Mouse (Mus musculus) spleen, postnatal 4 days (tissue): ENCODE data around the gene Rom1.
A peak's percentile ranks its signal among the peaks of the same experiment; 100 is the strongest.
"Not testable (repeated sequence)": the region's sequence is repeated elsewhere in the genome, so short reads cannot be mapped to it uniquely, and the experiment has no call there.

Experiments
- DNase-seq, 2 experiments: peaks; one replicate each; pipeline ENCODE4 v3.0.0; 2022; ENCODE audit warnings: low spot score in 2 of 2

Rom1 gene

DNA sequence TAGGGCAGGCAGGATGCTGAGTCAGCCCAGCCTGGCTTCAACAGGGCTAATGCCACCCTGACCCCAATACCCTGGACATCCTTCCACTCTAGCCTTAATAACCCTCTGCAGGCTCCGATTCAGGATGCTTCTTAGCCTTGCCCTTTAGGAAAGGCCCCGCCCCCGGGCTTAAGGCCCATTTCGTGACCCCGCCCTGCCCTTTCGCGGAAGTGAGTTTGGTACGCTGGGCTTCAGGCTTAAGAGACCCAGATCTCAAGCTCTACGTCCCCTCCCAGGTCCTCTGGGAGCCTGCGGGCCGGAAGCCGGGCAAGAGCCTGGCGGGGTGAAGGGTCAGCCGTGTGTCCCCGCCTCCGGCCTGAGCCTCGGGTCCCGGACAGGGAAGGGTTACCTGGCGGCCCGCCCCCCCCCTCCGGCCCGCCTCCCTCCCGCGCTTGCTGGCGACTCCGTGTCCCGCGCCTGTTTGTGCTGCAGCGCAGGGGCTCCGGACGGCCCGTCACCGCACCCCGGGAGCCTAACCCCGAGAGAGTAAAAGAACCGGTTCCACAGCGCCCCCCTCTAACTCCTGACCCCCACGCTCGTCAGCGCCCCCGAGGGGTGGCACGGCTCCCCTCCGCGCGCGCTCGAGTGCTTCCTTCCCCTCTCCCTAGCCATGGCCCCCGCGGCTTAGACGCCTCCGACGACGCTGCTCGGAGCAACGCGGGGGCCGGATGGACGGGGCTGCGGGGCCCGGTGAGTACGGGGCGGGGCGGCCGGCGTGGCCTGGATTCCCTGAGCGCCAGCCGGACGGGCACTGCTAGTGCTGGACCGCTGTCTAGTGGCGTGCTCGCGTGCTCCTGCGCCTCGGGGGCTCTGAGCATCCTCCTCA, at the start of gene Rom1, which contains the start of gene Eml3:
Gene Rom1, minus strand, starts transcription at position 133 of the 865 bp plus-strand sequence.
Gene Eml3, plus strand, starts transcription at position 329 of the 865 bp plus-strand sequence.
- peak; percentile 88 to 93 for DNase-seq

GRCm38 (mm10) chr19:8976535-8976934, 47.4 kb upstream of the Rom1 start:
- peak in 1 of 2 experiments; percentile 30 for DNase-seq

DNA sequence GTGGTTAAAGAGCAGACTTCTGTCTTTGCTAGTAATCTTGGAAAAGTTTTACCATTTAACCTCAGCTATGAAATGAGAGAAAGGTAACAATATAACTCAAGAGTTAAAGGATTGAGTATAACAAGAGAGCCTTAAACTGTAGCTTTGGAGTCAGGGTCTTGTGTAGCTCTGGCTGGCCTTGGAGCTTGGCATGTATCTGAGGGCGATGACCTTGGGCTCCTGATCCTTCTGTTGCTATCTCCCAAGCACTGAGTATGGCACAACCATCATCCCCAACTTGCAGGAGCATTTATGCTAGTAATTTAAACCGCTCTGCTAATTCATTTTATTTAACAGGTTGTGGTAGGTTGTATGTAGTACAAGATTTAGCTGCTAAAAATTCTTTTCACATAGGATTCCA, 46.3 kb upstream of the Rom1 start:
- no peak for DNase-seq

DNA sequence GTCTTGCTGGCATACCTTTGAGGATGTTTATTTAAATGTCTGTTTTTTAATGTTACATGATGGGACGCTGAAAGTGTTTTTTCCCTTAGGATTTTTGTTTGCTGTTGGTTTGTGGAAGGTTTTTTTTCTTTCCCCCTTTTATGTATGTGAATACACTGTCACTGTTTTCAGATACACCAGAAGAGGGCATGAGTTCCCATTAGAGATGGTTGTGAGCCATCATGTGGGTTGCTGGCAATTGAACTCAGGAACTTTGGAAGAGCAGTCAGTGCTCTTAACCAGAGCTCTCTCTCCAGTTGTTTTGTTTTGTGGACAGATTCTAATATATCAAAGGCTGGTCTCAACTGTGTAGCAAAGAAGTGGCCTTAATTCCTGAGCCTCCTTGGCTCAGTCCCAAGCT, 45.5 kb upstream of the Rom1 start:
- DNase-seq, result no peak

DNA sequence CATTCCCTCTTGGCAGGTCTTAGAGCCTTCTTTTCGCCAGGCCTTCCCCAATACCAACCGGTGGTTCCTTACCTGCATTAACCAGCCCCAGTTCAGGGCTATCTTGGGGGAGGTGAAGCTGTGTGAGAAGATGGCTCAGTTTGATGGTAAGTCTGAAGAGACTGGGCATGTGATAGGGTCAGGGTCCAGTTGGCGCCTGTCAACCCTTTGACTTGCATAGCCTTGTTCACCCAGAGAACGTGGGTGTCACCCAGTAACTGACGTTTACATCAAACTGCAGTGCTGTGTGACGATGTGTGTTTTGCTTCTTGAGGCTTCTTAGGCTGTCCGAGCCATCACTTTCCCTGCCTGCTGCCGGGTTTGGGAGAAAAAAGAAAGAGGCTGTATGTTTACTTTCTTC, 43.3 kb upstream of the Rom1 start:
- DNase-seq, result not testable (repeated sequence)

- DNase-seq, result no peak
Measured at GRCm38 (mm10) chr19:8967893-8968292, 38.7 kb upstream of the Rom1 start.

GRCm38 (mm10) chr19:8967373-8967743, 38.2 kb upstream of the Rom1 start:
- no peak for DNase-seq

- DNase-seq, result peak; percentile 98
Measured at GRCm38 (mm10) chr19:8966590-8967372, 37.6 kb upstream of the Rom1 start, which contains the start of gene Eef1g. Eef1g (plus strand) TSS chr19:8967041.

DNA sequence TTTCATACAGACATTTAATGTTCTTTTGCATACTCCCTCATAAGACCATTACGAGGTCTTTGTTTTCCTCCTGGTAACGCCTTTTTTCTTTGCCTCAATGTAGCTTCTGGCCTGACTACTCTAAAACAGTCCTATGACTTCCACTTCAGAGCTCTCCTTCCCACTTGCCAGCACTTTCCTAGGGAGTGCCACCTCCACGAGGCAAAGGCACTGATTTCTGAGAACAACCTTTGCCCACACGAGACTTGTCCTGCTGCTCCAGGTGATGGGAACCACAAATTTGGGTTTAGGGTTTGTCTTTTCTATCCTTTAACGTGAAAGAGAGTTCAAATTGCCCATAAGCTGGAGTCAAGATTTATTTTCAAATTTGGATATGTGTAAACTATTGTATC, 37.0 kb upstream of the Rom1 start:
- no peak for DNase-seq

DNA sequence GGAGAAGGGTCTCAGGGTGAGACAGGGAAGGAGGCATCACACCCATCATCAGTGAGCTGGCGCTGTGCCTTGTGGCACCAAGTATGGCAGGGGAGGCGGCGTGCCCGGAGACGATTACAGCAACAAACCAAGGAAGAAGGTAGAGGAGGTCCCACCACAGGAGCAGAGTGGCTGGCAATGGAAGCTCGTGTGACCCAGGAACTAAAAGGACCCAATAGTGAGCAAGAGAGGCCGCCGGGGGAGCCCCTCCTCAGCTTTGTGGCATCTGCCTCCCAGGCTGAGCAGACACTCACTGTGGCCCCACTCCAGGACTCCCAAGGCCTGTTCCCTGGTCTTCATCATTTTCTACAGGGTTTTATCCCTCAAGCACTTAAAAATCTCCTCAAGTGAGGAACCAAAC, 36.6 kb upstream of the Rom1 start:
- peak in 1 of 2 experiments; percentile 65 for DNase-seq

DNA sequence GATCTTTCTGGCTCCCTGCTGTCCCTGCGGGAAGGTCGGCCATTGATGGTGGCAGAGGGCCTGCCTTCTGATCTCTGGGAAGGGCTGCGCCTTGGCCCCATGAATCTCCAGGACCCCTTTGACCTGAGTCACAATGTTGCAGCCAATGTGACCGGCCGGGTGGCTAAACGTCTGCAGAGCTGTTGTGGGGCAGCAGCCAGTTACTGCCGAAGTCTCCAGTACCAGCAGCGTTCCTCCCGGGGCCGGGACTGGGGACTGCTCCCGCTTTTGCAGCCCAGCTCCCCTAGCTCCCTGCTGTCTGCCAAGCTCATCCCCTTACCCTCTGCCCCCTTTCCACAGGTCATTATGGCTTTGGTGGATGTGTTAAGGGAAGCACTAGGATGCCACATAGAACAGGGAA, 35.9 kb upstream of the Rom1 start:
- no peak for DNase-seq

DNA sequence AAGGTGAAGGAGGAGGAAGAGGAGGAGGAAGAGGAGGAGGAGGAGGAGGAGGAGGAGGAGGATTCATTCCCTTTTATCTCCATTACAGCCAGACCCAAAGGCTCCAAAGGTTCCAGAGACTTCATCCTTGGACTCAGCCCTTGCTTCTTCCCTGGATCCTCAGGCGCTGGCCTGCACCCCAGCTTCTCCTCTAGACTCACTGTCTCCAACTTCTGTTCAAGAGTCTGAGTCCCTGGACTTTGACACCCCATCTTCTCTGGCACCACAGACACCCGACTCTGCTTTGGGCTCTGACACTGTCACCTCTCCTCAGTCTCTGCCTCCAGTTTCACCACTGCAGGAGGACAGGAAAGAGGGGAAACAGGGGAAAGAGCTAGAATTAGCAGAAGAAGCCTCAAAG, 33.1 kb upstream of the Rom1 start:
- DNase-seq, result no peak

- no peak for DNase-seq
Measured at GRCm38 (mm10) chr19:8954171-8954570, 25.0 kb upstream of the Rom1 start.

DNA sequence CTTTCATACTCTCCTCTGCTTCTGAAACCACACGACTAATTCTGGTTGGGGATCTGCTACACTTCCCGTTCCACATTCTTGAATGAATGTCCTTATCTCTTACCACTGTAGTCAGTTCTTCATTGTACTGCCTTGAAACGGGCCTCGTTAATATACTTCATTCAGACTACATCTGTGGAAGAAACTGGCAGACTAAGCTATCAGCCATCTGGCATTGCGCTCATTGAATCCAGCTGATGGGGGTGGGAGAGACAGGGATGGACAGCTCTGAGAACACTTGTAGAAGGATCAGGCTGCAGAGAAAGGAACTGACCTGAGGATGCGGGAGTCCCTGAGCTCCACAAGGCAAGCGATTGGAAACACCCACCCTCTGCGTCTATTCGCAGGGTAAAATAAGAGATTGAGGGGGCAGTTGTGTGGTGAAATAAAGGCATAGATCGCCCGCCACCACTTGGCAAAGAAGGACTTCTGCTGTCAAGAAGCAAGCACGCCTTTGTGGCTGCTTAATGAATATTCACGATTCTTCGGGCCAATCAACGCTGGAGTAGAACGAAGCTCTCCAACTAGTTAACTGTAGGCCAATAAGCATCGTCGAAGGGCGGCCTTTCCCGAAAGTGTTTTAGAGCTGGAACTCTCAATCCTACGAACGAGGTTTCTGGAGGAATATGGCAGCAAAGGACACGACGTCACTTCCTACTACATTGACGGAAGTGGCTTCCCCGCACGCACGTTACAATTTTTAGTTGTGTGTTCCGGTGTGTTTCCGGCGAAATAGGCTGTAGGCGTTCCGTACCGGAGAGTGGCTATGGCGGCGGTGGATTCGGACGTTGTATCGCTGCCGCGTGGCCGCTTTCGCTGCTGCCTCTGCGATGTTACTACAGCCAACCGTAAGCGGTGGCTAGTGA, 24.2 kb upstream of the Rom1 start, which contains the start of gene Tut1:
Gene Tut1, plus strand, starts transcription at position 713 of the 905 bp plus-strand sequence.
- DNase-seq, result peak; percentile 87 to 90

GRCm38 (mm10) chr19:8952241-8952640, 23.1 kb upstream of the Rom1 start:
- no peak for DNase-seq

DNA sequence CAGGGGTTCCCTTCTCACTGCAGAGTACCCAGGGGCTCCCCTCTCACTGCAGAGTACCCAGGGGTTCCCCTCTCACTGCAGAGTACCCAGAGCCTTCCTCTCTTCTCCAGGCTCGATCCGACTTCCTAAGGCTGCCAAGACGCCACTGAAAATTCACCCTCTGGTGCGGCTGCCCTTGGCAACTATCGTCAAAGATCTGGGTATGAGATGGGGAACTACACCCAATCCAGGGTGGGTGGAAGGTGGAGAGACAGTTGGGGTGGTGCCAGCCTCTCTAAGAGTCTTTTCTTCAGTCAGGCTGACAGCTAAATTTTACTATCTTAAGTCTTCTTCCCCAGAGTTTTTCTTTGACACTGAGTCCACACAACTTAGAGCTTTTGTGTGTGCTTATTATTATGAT, 21.0 kb upstream of the Rom1 start:
- no peak for DNase-seq

DNA sequence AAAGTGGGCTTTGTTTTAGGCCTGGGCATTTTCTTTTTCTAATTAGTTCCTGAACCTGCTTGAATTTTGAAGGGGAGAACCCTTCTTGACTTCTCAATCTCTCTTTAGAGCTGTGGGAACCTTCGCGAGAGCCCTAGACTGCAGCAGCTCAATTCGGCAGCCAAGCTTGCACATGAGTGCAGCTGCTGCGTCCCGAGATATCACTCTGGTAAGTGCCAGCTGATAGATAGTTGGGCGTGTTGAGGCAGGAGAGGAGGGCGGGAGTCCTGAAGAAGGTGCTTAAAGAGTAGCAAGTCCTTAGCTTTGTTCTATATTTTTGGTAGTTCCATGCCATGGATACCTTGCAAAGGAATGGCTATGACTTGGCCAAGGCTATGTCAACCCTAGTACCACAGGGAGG, 17.8 kb upstream of the Rom1 start:
- DNase-seq, result no peak

- no peak for DNase-seq
Measured at GRCm38 (mm10) chr19:8945251-8945650, 16.1 kb upstream of the Rom1 start.

GRCm38 (mm10) chr19:8944750-8945149, 15.6 kb upstream of the Rom1 start:
- peak; percentile 79 to 86 for DNase-seq

DNA sequence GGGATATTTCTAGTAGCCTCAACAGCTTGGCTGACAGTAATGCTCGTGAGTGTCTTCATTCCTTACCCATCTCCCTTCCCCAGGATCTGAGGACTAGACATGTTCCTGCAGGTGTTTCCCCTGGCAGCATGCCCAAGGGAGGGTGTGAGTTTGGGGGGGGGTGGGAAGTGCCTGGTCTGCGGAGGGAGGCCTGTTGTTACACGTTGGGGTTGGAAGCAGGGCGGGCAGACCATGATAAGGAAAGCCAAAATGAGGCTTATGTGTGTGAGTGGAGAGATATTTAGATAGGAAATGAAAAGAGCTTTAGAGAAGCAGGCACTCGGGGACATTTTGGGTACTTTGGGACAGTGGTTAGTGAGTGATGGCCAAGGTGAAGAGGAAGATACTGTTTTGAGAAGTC, 14.9 kb upstream of the Rom1 start:
- no peak for DNase-seq

- no peak for DNase-seq
Measured at GRCm38 (mm10) chr19:8943047-8943446, 13.9 kb upstream of the Rom1 start.
